Mouse (Mus musculus) adrenal gland, adult (tissue): ENCODE data around the gene Il9.

Experiments
- DNase-seq, 2 experiments: peaks; one replicate each; pipeline ENCODE4 v3.0.0; 2022 to 2023; ENCODE audit warnings: low spot score in 1 of 2; ENCODE audit not compliant: inconsistent age in 2 of 2

Il9 gene

DNA sequence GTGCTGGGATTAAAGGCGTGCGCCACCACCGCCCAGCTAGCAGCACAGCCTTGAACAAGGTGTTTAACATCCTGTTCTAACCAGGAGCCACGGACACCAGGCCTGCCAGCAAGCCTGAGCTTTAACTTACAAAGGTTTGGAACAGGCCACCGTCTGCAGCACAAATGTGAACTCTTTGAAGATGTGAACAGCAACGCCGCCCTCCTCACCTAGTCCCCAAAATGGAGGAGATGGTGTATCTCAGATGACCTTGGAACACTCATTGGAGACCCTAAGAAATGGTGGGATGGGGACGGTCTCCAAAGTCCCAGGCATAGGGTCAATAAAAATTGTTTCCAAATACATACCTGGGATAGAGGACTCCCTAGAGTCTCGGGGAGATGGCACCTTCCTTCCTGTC lies 9.4 kb downstream of the Il9 start:
- DNase-seq = no peak

- peak in 1 of 2 experiments; percentile 54 for DNase-seq
Observed at GRCm38 (mm10) chr13:56471951-56472350, 10.1 kb downstream of the Il9 start.

- no peak for DNase-seq
Observed at GRCm38 (mm10) chr13:56471211-56471610, 10.8 kb downstream of the Il9 start.

DNA sequence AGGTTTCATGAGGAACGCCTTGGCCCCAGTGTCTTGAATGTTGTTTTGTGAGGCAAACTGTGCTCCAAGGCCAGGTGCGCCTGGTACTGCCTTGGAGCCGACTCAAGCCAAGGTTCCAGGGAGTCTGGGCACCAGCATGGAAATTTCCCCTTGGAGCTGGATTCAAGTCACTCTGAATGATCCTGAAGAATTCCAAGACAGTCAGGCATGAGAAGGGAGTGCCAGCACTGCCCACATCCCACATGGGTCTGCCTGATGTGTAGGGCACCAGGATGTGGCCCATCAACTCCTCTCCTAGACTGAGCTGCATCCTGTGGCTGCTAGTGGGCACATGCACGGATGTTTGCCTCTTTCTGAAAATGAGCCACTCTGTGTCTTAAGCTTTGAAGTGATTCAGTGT lies 13.5 kb downstream of the Il9 start:
- DNase-seq = no peak

DNA sequence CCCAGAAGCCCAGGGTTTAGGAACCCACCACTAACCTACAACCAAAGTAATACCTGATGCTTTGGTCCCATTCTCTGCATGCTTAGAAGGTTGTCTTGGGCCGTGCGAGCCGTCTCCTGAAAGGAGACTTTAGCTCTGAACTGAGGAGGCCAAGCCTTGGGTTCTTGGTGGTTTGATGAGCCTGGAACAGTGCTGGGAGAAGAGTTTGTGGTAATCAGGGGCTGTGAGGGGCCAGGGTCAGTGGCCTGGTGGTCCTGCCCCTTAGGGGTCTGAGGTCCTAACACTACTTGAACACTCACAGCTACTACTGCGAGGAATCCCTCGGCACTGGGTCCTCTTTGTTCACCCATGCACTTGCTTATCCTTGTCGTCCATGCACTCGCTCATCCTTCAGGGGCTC lies 14.3 kb downstream of the Il9 start:
- DNase-seq = no peak

DNA sequence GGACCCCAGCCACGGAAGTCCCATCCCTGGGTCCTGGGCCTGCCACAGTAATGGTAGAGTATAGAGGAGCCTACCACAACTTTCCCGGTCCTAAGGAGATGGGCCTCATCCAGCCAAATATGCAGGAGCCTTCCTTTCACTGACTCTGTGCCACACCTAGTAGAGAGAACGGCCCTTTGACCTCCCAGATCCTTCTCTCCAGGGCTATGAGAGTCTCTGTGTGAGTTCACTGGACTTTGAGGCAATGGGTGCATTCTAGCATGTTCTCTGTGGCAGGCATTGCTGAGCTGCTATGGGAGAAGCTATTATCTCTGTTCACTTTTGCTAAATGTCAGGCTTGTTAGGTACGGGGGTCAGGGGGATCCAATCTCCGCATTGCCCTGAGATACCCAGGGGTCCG lies 18.3 kb downstream of the Il9 start:
- DNase-seq = no peak

DNA sequence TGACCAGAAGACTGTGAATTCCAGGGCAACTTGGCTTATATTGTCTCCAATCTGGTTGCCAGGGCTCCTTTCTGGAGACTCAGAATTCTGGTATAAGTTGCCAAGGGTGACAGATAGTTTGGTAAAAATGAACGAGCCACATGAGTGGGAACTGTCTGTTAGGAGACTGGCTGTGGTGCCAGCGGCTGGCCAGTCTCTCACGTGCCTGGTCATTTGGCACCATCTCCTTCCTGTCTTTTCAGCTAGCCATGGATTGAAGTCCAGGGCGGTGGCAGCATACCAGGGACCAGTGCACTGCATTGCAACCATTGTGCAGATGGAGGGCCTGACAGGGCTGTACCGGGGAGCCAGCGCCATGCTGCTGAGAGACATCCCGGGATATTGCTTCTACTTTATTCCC lies 18.8 kb downstream of the Il9 start:
- no peak for DNase-seq

DNA sequence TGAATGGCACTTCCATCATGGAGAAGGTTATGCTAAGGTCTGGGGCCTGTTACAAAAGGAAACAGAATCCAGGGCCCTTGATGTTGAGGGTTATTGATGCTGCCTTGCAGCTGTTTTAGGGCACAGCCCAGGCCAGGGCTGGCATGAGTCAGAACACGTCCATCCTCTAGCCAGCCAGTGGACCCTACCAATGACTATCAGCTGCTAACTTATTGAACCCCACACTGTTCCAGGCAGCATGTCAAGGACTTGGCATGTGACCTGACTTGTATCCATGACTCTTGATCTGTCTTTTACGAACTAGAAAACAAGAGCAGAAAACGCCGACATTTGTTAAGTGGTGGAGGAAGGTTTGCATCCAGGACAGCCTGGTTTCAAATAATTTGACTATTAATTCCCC lies 19.3 kb downstream of the Il9 start:
- DNase-seq = no peak

- DNase-seq = no peak
Observed at GRCm38 (mm10) chr13:56461460-56461859, 20.6 kb downstream of the Il9 start.

DNA sequence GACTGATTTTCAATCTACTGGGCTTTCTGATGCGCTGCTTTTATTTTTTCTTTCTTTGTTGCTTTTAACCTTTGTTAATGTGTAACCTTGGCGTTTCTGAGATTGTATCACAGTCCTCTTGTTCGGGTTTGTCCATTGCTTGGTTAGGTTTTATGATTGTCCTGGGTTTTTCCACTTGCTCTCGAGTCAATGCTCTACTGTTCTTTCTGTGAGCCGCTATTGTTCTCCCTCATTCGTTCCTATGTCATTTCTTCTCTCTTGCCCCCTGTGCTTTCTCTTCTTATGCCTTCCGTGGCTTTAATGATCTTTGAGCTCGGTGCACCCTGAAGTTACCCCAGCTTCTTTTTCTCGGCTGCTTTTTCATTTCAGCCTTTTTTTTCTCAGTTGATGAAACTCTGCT lies 24.0 kb downstream of the Il9 start:
- DNase-seq = no peak

- DNase-seq = no peak
Observed at GRCm38 (mm10) chr13:56450035-56450434, 32.0 kb downstream of the Il9 start.

DNA sequence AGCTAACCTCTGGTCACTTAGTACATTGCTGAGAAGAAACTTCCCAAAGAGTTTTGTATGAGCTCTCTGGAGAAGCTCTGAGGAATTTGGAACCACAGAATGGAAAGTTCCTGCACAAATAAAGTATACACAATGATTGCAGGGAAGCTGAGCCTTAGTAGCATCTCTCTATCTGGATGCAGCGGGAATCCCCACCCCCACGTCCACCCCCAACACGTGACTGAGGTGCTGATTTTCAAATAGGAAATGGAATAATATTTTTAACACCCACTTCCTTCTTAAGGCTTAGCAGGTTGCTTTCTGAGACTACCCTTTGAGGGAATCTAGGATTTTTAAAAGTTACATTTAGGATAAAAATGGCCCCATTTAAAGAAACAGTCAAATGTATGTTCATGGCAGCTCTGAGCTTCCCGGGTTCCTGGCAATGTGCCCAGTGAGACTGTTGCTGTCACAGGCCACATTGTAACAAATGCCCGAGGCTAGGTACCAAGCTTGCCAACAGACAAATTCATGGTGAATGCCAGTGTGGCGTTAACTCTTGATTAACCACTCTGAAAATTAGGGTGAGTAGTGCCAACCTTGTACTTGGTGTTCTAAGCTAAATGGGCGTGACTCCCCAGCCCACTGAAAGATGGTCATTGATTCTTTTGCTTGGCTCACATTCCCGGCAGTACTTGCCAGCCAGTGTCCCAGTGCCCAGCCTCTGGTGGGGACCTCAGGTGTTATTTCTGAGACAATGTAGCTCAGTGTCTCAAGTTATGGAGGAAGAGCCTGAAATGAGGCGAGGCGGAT lies 32.6 kb downstream of the Il9 start:
- DNase-seq = no peak

DNA sequence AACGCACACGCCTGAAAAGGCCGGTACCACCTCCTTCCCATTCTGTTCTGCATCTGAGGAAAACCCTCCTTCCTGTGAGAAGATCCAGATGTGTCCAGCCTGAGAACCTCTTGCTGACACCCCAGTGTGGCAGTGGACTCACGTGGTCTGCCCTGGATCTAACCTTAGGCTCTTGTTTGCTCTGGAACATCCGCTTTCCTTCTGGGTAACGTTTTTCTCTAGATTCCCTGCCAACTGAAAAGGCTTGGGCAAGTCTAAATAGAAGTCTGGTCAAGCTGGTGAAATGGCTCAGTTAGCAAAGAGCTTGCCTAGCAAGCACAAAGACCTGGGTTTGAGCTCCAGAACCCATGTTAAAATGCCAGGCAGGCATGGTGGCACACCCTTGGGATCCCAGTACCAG lies 37.0 kb downstream of the Il9 start:
- no peak for DNase-seq

DNA sequence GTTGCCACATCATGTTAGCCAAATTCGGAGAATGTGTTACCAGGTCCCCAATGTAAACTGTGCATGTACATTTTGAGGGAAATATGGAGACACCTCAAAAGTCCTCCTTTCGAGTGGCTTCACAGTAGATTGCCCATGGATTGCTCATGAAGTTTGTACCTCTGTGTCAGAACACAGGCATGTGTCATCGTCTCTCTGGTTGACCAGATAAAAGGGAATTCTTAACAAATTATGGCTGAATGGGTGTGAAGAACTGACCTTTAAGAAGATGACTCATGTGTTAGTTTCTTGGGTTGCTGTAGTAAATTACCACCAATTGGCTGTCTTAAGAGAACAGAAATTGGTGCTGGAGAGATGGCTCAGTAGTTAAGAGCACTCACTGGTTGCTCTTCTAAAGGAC lies 37.9 kb downstream of the Il9 start:
- no peak for DNase-seq

GRCm38 (mm10) chr13:56443411-56443810 lies 38.6 kb downstream of the Il9 start:
- no peak for DNase-seq

DNA sequence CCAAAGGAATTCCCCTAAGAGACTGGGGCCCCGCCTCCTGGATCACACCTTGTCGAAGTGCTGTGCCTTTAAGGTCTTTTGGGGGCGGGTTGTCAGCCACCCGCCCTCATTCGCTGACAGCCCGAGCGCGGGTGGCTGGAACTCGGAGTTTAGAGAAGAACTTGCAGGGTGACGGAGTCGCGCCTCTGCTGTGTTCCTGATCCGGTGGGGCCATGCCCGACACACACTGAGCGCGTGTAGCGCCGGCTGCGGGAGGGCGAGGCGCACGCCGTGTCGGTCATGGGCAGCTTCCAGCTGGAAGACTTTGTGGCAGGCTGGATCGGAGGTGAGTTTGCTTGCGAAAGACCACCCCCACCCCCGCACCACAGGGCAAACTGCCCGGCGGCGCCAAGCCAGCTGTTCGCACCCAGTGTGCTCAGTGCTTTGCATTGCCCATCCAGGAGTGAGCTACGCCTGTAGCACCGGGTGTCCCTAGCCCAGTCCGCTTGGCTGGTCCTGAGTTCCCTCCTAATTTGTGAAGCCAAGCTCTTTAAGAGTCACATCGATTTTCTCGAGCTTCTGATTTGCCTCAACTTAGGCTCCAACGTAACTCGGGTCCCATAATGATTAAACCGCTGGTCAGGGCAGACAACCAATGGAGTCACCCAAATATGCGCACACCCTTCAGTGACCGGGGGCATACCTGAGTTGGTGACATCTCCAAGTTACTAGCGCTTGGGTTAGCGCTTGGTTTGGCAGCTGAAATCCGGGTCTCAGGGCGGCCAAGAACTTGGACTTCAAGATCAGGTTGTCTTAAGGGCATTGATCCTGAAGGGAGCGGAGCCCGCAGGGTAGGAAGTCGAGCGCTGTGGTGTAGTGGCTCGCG lies 43.6 kb downstream of the Il9 start, which contains the start of gene Slc25a48:
TSS of gene Slc25a48 (plus strand) at position 145 of the 865 bp plus-strand sequence.
- peak in 1 of 2 experiments; percentile 73 for DNase-seq

- no peak for DNase-seq
Observed at GRCm38 (mm10) chr13:56435615-56436287, 46.3 kb downstream of the Il9 start.

DNA sequence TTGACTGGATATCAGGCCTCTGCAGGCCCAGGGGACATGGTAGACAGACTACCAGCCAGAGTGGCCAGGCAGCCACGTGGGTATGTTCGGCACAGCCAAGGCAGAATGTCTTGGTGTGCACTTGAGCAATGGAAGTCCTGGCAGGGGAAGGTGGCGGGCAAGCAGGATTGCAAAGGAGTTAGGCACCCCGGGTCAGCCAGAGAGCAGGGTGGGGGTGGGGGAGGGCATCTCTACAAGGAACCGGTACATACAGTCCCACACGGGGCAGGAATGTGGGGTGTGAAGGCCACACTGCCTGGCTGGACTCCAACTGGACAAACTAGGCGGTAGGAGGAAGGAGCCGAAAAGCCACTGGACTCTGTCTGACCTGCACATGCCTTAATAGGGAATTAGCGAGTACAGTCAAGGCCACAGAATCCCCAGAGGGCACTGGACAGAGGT lies 47.7 kb downstream of the Il9 start:
- peak; percentile 48 to 69 for DNase-seq

GRCm38 (mm10) chr13:56433466-56433865 lies 48.6 kb downstream of the Il9 start:
- peak; percentile 27 to 76 for DNase-seq

DNA sequence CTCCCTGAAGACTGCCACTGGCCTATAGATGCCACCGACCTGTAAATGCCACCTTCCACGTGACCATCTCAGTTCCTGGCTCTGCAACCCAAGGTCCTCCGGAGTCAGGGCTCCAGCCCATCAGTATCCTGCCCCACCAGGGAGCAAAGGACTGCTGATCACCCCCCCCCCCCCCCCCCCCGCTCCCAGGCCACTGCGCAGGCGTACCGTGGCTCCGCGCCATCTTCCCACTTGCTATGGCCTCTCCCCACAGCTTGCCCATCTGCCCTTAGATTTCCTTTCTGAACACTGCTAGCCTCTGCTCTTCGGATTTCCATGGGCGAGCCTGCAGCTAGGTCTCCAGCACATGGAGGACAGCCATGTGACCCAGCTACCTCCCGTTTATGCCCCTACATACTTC lies 49.5 kb downstream of the Il9 start:
- no peak for DNase-seq
